Mouse (Mus musculus) forebrain, embryonic 15.5 days (tissue): ENCODE measurements at regions not wholly inside any gene's neighbourhood (a gene's known extent, or its start where the extent isn't known, plus 50 kb on each side); places are given as distances from the start of the nearest gene placed in this dataset.

Experiments
- ATAC-seq: fragments of 200-750 bp; cut with Nextera tagmentation; replicated peaks from 2 replicates; pipeline ENCODE4 v1.8.0; 2017; ENCODE audit warnings: mild to moderate bottlenecking, moderate TSS enrichment, moderate library complexity
- H3K27ac ChIP-seq: fragments of 300-500 bp; sonication (generic); replicated peaks from 2 replicates; pipeline ENCODE4 v1.5.1; 2015; ENCODE audit warnings: mild to moderate bottlenecking, inconsistent platforms
- H3K27me3 ChIP-seq: fragments of 300-500 bp; sonication (generic); 2 replicates; pipeline ENCODE4 v1.6.1; 2015; ENCODE audit warnings: inconsistent platforms
- H3K36me3 ChIP-seq: fragments of 300-500 bp; sonication (generic); 2 replicates; pipeline ENCODE4 v1.6.1; 2015; ENCODE audit warnings: mild to moderate bottlenecking, inconsistent platforms
- H3K4me1 ChIP-seq: fragments of 300-500 bp; sonication (generic); 2 replicates; pipeline ENCODE4 v1.6.1; 2015; ENCODE audit warnings: inconsistent platforms
- H3K4me2 ChIP-seq: fragments of 300-500 bp; sonication (generic); replicated peaks from 2 replicates; pipeline ENCODE4 v1.6.1; 2015; ENCODE audit warnings: mild to moderate bottlenecking, inconsistent platforms
- H3K4me3 ChIP-seq: fragments of 300-500 bp; sonication (generic); 2 replicates; pipeline ENCODE4 v1.5.1; 2015; ENCODE audit warnings: mild to moderate bottlenecking, inconsistent platforms
- H3K9ac ChIP-seq: fragments of 300-500 bp; sonication (generic); replicated peaks from 2 replicates; pipeline ENCODE4 v1.6.1; 2015; ENCODE audit warnings: mild to moderate bottlenecking, inconsistent platforms
- H3K9me3 ChIP-seq: fragments of 300-500 bp; sonication (generic); 2 replicates; pipeline ENCODE4 v1.6.1; 2016; ENCODE audit warnings: inconsistent platforms
- WGBS: fragments of 180-500 bp; shearing (Covaris S2); methylation state at CpG from one replicate; pipeline ENCODE4 v1.1.7; 2015; ENCODE audit warnings: mixed read lengths; 5-methylcytosine and 5-hydroxymethylcytosine counted together

DNA sequence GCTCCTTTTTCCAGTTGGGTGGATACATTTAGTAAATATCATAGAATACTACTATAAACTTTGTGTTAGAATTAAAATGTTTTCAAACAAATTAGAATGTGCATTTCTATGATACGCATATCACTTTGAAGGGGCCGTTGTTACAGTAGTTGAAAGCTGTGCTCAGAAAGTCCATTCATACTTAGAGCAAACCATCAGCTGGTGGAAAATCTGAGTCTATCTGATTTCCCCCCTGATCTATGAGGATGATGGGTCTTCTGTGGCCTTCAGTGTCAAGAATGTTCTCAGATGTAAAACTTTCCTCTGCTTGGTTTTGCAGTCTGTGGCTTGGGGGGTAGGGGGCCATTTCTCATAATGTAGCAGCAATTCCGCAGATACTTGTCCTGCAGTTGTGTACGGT lies 69.3 kb upstream of the Ednrb start:
- H3K4me2 ChIP-seq: no peak overlapping the region
- 88% methylated on average over 4 of the region's 4 CpGs for WGBS
- no peaks in the 10 kb centered on the region for H3K36me3 ChIP-seq
- no peak for ATAC-seq
- no peak overlapping the region for H3K9ac ChIP-seq
- H3K9me3 ChIP-seq: no peaks in the 10 kb centered on the region
- no peaks in the 10 kb centered on the region for H3K4me1 ChIP-seq
- H3K27ac ChIP-seq: no peak overlapping the region
- H3K4me3 ChIP-seq: no peak overlapping the region
- no peaks in the 10 kb centered on the region for H3K27me3 ChIP-seq

- Histone ChIP-seq H3K9ac (no peak overlapping the region), H3K27ac (no peak overlapping the region), H3K4me1 (no peaks in the 10 kb centered on the region), H3K36me3 (no peaks in the 10 kb centered on the region), H3K27me3 (no peaks in the 10 kb centered on the region), H3K9me3 (no peaks in the 10 kb centered on the region), H3K4me3 (no peak overlapping the region), H3K4me2 (no peak overlapping the region)
- no peak for ATAC-seq
- WGBS: 81% methylated on average over 4 of the region's 4 CpGs
These were observed 67.5 kb upstream of the Ednrb start for GRCm38 (mm10) chr14:103911707-103912106.

DNA sequence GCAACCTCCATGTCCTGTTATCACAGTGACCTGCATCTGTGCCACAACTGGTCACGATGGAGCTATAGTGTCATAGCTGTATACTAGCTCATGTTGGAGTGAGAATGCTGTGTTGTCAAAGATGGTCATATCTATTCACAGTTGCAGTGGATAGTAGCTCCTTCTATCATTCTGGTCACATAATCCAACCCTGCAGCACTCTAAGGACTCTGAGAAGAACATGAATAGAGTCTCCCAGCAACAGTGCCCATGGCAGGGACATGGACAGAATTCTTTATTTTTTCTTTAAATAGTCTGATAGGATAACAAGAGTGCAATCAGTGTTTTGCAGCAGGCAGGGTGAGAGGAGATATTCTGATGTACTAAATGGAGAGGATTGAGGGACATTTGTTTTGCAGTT lies 67.1 kb upstream of the Ednrb start:
- Histone ChIP-seq H3K9ac (no peak overlapping the region), H3K4me3 (no peak overlapping the region), H3K27ac (no peak overlapping the region), H3K36me3 (no peaks in the 10 kb centered on the region), H3K4me2 (no peak overlapping the region), H3K4me1 (no peaks in the 10 kb centered on the region), H3K27me3 (no peaks in the 10 kb centered on the region), H3K9me3 (no peaks in the 10 kb centered on the region)
- no peak for ATAC-seq
- WGBS: 73% methylated on average over 1 of the region's 1 CpGs

GRCm38 (mm10) chr14:103906417-103907070 lies 62.3 kb upstream of the Ednrb start:
- Histone ChIP-seq H3K27ac (no peak overlapping the region), H3K9ac (no peak overlapping the region)
- no peak for ATAC-seq

GRCm38 (mm10) chr14:103900817-103901216 lies 56.6 kb upstream of the Ednrb start:
- H3K27ac ChIP-seq: no peak overlapping the region
- no peak overlapping the region for H3K9ac ChIP-seq
- H3K4me3 ChIP-seq: no peak overlapping the region
- H3K4me2 ChIP-seq: no peak overlapping the region
- 79% methylated on average over 2 of the region's 2 CpGs for WGBS
- no peak for ATAC-seq
- no peaks in the 10 kb centered on the region for H3K9me3 ChIP-seq
- peaks cover 12% of the 10 kb centered on the region for H3K4me1 ChIP-seq
- no peaks in the 10 kb centered on the region for H3K27me3 ChIP-seq
- no peaks in the 10 kb centered on the region for H3K36me3 ChIP-seq

More at GRCm38 (mm10) chr14:103906417-103907070, 62.3 kb upstream of the Ednrb start:
- H3K4me3 ChIP-seq: no peak overlapping the region
- 41% methylated on average over 2 of the region's 2 CpGs for WGBS
- H3K9me3 ChIP-seq: no peaks in the 10 kb centered on the region
- no peaks in the 10 kb centered on the region for H3K27me3 ChIP-seq
- no peaks in the 10 kb centered on the region for H3K4me1 ChIP-seq
- H3K4me2 ChIP-seq: no peak overlapping the region
- H3K36me3 ChIP-seq: no peaks in the 10 kb centered on the region

DNA sequence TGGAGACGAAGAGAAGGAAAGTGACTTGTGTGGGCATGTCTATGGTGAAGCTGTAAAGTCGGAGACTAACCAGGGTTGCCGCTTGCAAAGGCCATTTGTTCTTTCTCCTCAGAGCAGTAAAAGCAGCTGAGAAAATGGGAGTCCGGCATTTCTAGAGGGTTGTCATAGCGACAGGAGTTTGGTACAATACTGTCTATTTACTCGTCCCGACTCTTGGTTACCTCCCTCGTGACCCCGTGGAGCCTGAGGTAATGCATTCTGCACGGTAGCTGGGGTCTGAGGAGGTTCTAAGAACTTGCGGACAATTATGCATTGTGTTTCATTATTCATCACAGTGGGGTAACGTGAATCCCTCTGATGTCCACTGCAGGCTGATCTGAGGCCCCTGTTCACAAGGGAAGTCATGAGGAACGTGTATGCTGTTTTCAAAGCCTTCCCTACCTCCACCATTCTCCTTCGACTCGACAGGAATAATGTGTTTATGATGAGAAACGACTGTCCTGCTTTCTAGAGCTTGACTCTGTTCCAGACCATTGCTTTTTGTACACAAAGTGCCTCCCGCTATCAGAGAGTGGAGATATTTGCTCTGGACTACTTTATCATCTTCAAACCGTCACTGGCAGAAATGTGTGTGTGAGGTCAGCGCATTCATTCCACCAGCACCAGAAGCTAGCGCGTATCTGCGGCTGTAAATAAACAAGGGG lies 55.1 kb upstream of the Ednrb start:
- no peaks in the 10 kb centered on the region for H3K9me3 ChIP-seq
- peak overlapping the region; percentile 30 for H3K4me3 ChIP-seq
- ATAC-seq: peak; percentile 84
- 8% methylated on average over 22 of the region's 22 CpGs for WGBS
- H3K36me3 ChIP-seq: no peaks in the 10 kb centered on the region
- H3K27me3 ChIP-seq: no peaks in the 10 kb centered on the region
- H3K27ac ChIP-seq: no peak overlapping the region
- H3K4me1 ChIP-seq: peaks cover 12% of the 10 kb centered on the region
- H3K4me2 ChIP-seq: peak overlapping the region; percentile 54
- peak overlapping the region; percentile 33; the same call in 1 of the 2 replicates for H3K9ac ChIP-seq

- H3K36me3 ChIP-seq: no peaks in the 10 kb centered on the region
- H3K27me3 ChIP-seq: no peaks in the 10 kb centered on the region
- peak overlapping the region; percentile 33; the same call in 1 of the 2 replicates for H3K9ac ChIP-seq
- H3K4me2 ChIP-seq: peak overlapping the region; percentile 54
- peak; percentile 75 for ATAC-seq
- H3K4me1 ChIP-seq: peaks cover 12% of the 10 kb centered on the region
- 0 out of 2 replicates have a peak overlapping the region, but pooled peaks have one; percentile 1 for H3K27ac ChIP-seq
- 4% methylated on average over 9 of the region's 9 CpGs for WGBS
- H3K9me3 ChIP-seq: no peaks in the 10 kb centered on the region
- H3K4me3 ChIP-seq: peak overlapping the region; percentile 30
These were observed 54.5 kb upstream of the Ednrb start for GRCm38 (mm10) chr14:103898689-103899088.

DNA sequence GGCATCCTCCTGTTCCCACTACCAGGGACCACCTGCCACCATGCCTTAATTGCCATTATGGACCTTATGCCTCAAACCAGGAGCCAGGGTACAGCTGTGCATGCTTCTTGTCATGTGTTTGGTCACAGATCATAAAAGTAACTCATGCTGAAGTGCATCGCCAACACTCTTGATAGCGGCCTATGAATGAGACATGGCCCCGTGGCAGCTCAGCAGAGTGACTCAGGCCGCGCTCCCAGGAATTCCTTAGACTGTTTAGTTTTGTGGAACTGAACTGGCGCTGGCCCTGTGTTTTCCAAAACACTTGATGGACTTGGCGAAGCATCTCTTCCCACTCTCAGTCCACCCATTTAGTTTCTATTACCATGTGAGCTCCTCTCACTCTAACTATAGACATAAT lies 51.1 kb upstream of the Ednrb start:
- H3K4me3 ChIP-seq: no peak overlapping the region
- ATAC-seq: no peak
- no peak overlapping the region for H3K27ac ChIP-seq
- H3K27me3 ChIP-seq: no peaks in the 10 kb centered on the region
- 89% methylated on average over 7 of the region's 7 CpGs for WGBS
- no peaks in the 10 kb centered on the region for H3K9me3 ChIP-seq
- no peaks in the 10 kb centered on the region for H3K36me3 ChIP-seq
- peaks cover 12% of the 10 kb centered on the region for H3K4me1 ChIP-seq
- H3K4me2 ChIP-seq: no peak overlapping the region
- no peak overlapping the region for H3K9ac ChIP-seq
